Mouse (Mus musculus): ENCODE measurements around the gene Rxra. TPM values are rescaled to one million over a fixed set of nuclear protein-coding genes. Genes with fewer than 3 reads are reported as not detected.

The Rxra gene
- total and polyA plus RNA-seq, 2 experiments from 2014 or later, result 3.9 to 32.5 TPM

- no peak overlapping the region for H3K4me3 ChIP-seq (ENCODE audit: low read length)
- DNase-seq (ENCODE audit: low spot score), result no peak
- no peak overlapping the region for H3K4me2 ChIP-seq (ENCODE audit: low read depth, low read length)
- H3K27ac ChIP-seq, result no peak overlapping the region
- 29% methylated on average over 5 of the region's 5 CpGs for WGBS
- H3K9ac ChIP-seq (replicated peaks; ENCODE audit: low read length), result no peak overlapping the region
- ATAC-seq, result no peak
- TF ChIP-seq CTCF (IDR thresholded peaks at IDR 0.05; ENCODE audit: low read depth), result no peak
- H3K27me3 ChIP-seq (ENCODE audit: insufficient read depth, low read length), result no peaks in the 10 kb centered on the region
- no peaks in the 10 kb centered on the region for H3K36me3 ChIP-seq (ENCODE audit: insufficient read depth, low read length)
- H3K4me1 ChIP-seq (ENCODE audit: insufficient read depth, low read length), result peaks cover 13% of the 10 kb centered on the region
- H3K9me3 ChIP-seq (ENCODE audit: low read length), result no peaks in the 10 kb centered on the region
These were observed 5.5 kb upstream of the Rxra start for GRCm38 (mm10) chr2:27670746-27671145.

DNA sequence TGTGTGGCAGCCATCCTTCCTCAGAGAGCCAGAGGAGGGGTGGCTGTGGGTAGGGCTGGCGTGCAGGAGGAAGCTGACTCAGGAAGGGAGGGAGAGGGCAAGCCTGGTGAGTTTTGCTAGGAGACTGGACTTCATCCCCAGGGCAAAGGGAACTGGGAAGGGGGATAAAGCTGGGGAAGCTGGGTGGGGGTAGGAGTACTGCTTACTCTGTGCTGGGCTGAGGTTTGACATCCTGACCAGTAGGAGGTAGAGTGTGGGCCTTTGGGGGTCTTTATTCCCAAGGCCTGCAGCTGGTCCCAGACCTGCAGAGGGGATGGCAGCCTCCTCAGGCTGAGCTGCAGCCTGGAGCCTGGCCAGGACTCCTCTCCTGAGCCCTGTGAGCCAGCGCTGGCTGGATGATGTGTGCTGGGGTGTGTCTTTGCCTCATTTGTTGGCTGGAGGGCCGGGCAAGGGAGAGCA lies 4.6 kb upstream of the Rxra start:
- ATAC-seq (0 out of 2 replicates have a peak, but pooled peaks have one; percentile 13), DNase-seq (ENCODE audit: low spot score) (peak; percentile 70)
- H3K4me3 ChIP-seq (ENCODE audit: low read length), result no peak overlapping the region
- H3K4me1 ChIP-seq (ENCODE audit: insufficient read depth, low read length), result peaks cover 10% of the 10 kb centered on the region
- WGBS, result 15% methylated on average over 2 of the region's 3 CpGs
- H3K36me3 ChIP-seq (ENCODE audit: insufficient read depth, low read length), result no peaks in the 10 kb centered on the region
- no peak for TF ChIP-seq CTCF (IDR thresholded peaks at IDR 0.05; ENCODE audit: low read depth)
- no peak overlapping the region for H3K9ac ChIP-seq (replicated peaks; ENCODE audit: low read length)
- no peaks in the 10 kb centered on the region for H3K27me3 ChIP-seq (ENCODE audit: insufficient read depth, low read length)
- no peak overlapping the region for H3K27ac ChIP-seq
- no peaks in the 10 kb centered on the region for H3K9me3 ChIP-seq (ENCODE audit: low read length)
- H3K4me2 ChIP-seq (ENCODE audit: low read depth, low read length), result no peak overlapping the region

DNA sequence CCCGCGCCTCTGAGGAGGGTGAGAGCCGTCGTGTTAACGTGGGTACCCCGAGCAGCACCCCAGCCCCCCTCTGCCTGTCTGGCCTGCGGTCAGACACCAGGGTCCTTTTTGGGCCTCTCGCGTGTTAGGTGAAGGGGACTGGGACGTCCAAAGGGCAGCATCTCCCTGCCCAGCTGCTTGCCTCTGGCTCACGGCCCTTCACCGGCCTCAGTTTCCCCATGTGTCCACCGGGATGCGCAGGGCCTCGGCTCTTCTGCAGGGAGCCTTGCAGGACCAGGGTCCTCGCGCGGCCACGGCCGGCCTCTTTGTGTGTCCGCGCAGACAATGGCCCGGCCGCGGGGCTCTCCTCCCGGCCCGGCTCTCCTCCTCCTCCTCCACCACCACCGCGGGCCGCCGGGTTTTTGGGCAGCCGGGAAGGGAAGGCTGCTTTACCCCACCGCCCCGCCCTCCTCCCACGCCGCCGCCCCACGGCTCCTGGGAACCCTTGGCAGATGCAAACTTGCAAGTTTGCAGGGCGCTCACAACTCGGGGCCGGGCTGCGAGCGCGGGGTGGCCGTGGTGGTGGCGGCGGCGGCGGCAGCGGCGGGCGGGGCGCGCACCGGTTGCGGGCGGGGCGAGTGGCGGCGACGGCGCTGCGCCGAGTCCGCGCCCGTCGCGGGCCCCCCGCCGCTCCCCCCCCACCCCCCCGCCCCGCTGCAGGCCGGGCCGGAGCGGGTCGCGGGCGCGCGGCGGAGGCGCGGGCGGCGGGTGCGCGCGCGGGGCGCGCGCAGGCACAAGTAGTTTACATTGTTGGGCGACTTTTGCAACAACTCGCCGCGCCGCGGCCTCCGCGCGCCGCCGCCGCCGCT lies 462 bp downstream of the Rxra start:
- Histone ChIP-seq H3K27ac (peak overlapping the region; percentile 78), H3K9me3 (ENCODE audit: low read length) (no peaks in the 10 kb centered on the region), H3K36me3 (ENCODE audit: insufficient read depth, low read length) (no peaks in the 10 kb centered on the region), H3K4me3 (ENCODE audit: low read length) (peak overlapping the region; percentile 71), H3K4me2 (ENCODE audit: low read depth, low read length) (peak overlapping the region; percentile 76), H3K4me1 (ENCODE audit: insufficient read depth, low read length) (peaks cover 31% of the 10 kb centered on the region), H3K27me3 (ENCODE audit: insufficient read depth, low read length) (no peaks in the 10 kb centered on the region), H3K9ac (replicated peaks; ENCODE audit: low read length) (peak overlapping the region; percentile 53)
- ATAC-seq (peak; percentile 33; the same call in 1 of the 2 replicates), DNase-seq (ENCODE audit: low spot score) (peak; percentile 84)
- TF ChIP-seq CTCF (IDR thresholded peaks at IDR 0.05; ENCODE audit: low read depth), result no peak
- 1% methylated on average over 44 of the region's 106 CpGs for WGBS

GRCm38 (mm10) chr2:27677411-27678310 lies 1.4 kb downstream of the Rxra start:
- WGBS, result 2% methylated on average over 58 of the region's 77 CpGs
- H3K27me3 ChIP-seq (ENCODE audit: insufficient read depth, low read length), result no peaks in the 10 kb centered on the region
- peak overlapping the region; percentile 71 for H3K4me3 ChIP-seq (ENCODE audit: low read length)
- peak overlapping the region; percentile 76 for H3K4me2 ChIP-seq (ENCODE audit: low read depth, low read length)
- peak overlapping the region; percentile 53 for H3K9ac ChIP-seq (replicated peaks; ENCODE audit: low read length)
- DNase-seq (ENCODE audit: low spot score) (peak; percentile 62), ATAC-seq (peak; percentile 21; the same call in 1 of the 2 replicates)
- TF ChIP-seq CTCF (IDR thresholded peaks at IDR 0.05; ENCODE audit: low read depth), result no peak
- peaks cover 34% of the 10 kb centered on the region for H3K4me1 ChIP-seq (ENCODE audit: insufficient read depth, low read length)
- H3K36me3 ChIP-seq (ENCODE audit: insufficient read depth, low read length), result no peaks in the 10 kb centered on the region
- no peaks in the 10 kb centered on the region for H3K9me3 ChIP-seq (ENCODE audit: low read length)
- peak overlapping the region; percentile 78 for H3K27ac ChIP-seq

GRCm38 (mm10) chr2:27678331-27678730 lies 2.1 kb downstream of the Rxra start:
- Histone ChIP-seq H3K4me3 (ENCODE audit: low read length) (peak overlapping the region; percentile 71), H3K4me1 (ENCODE audit: insufficient read depth, low read length) (peaks cover 34% of the 10 kb centered on the region), H3K27ac (peak overlapping the region; percentile 78; the same call in 1 of the 2 replicates), H3K36me3 (ENCODE audit: insufficient read depth, low read length) (no peaks in the 10 kb centered on the region), H3K27me3 (ENCODE audit: insufficient read depth, low read length) (no peaks in the 10 kb centered on the region), H3K4me2 (ENCODE audit: low read depth, low read length) (peak overlapping the region; percentile 76), H3K9ac (replicated peaks; ENCODE audit: low read length) (peak overlapping the region; percentile 53), H3K9me3 (ENCODE audit: low read length) (no peaks in the 10 kb centered on the region)
- ATAC-seq, result no peak
- 18% methylated on average over 4 of the region's 4 CpGs for WGBS
- no peak for DNase-seq (ENCODE audit: low spot score)
- TF ChIP-seq CTCF (IDR thresholded peaks at IDR 0.05; ENCODE audit: low read depth), result no peak

DNA sequence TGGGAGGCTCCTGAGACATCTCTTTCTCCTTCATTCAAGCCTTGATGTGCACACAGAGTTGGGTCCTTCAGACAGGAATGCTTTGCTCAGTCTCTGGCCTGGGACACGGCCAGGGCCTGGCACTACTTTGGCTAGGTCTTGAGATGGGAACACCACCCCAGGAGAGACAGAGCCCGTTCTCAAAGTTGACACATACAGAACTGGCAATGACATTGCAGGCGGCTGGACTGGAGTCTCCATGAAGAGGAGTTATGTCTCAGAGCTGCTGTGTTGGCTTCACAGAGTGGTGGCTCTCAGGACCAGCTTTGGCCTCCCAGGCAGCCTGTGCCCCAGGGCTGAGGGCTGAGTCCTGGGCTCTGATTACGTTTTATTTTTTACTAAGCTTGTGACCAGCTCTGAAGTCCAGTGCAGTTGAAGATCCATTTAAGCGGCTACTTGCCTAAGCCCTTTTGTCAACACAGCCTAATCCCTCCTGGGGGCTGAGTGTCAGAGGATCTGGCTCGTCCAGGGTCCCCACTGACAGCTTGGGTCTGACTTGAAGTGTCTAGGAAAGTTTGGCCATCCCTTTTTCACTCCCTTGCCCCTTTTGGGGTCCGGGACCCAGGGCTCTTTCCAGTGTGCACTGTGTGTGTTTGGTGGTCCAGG lies 2.7 kb downstream of the Rxra start:
- H3K9ac ChIP-seq (replicated peaks; ENCODE audit: low read length), result no peak overlapping the region
- H3K4me3 ChIP-seq (ENCODE audit: low read length), result no peak overlapping the region; the same call in 1 of the 2 replicates

More for the DNA sequence above, 2.7 kb downstream of the Rxra start:
- Histone ChIP-seq H3K4me2 (ENCODE audit: low read depth, low read length) (peak overlapping the region; percentile 76), H3K27ac (no peak overlapping the region), H3K36me3 (ENCODE audit: insufficient read depth, low read length) (no peaks in the 10 kb centered on the region), H3K4me1 (ENCODE audit: insufficient read depth, low read length) (peaks cover 34% of the 10 kb centered on the region), H3K9me3 (ENCODE audit: low read length) (no peaks in the 10 kb centered on the region), H3K27me3 (ENCODE audit: insufficient read depth, low read length) (no peaks in the 10 kb centered on the region)
- WGBS, result 27% methylated on average over 7 of the region's 7 CpGs
- peak; percentile 48 for DNase-seq (ENCODE audit: low spot score)
- no peak for TF ChIP-seq CTCF (IDR thresholded peaks at IDR 0.05; ENCODE audit: low read depth)
- peak; percentile 19 for ATAC-seq

Measured in hindbrain, postnatal 0 days (tissue).